Mouse (Mus musculus) heart, embryonic 14.5 days (tissue): ENCODE measurements around the gene Etl4. TPM values are rescaled to one million over a fixed set of nuclear protein-coding genes. Genes with fewer than 3 reads are reported as not detected.

Source experiments
- ATAC-seq: fragments of 200-750 bp; cut with Nextera tagmentation; 2 replicates; pipeline ENCODE4 v1.8.0; 2017; ENCODE audit warnings: low read depth, moderate TSS enrichment; ENCODE audit not compliant: insufficient number of reproducible peaks, insufficient read depth, low FRiP score
- H3K27ac ChIP-seq, 2 experiments: fragments of 200-500 bp in 1 of 2; fragments of 300-500 bp in 1 of 2; sonication (generic) in 1 of 2; replicated peaks in 1 of 2; 2 replicates each; pipeline ENCODE4 v1.5.1; 2012 to 2014; ENCODE audit warnings: low read depth in 2 of 2, low read length in 2 of 2, control low read depth in 1 of 2, mild to moderate bottlenecking in 1 of 2, mixed read lengths in 1 of 2; ENCODE audit not compliant: control insufficient read depth in 1 of 2, insufficient read depth in 1 of 2
- H3K27me3 ChIP-seq: fragments of 300-500 bp; sonication (generic); 2 replicates; pipeline ENCODE4 v1.6.1; 2014; ENCODE audit warnings: mild to moderate bottlenecking, low read length, control low read depth; ENCODE audit not compliant: control insufficient read depth, insufficient read depth
- H3K36me3 ChIP-seq: fragments of 300-500 bp; sonication (generic); 2 replicates; pipeline ENCODE4 v1.6.1; 2014; ENCODE audit warnings: mild to moderate bottlenecking, control low read depth, low read length, mixed read lengths; ENCODE audit not compliant: control insufficient read depth, insufficient read depth
- H3K4me1 ChIP-seq, 2 experiments: fragments of 200-500 bp in 1 of 2; fragments of 300-500 bp in 1 of 2; sonication (generic) in 1 of 2; 2 replicates each; pipeline ENCODE4 v1.6.1; 2012 to 2014; ENCODE audit warnings: low read length in 2 of 2, control low read depth in 1 of 2, mixed read lengths in 1 of 2; ENCODE audit not compliant: control insufficient read depth in 2 of 2, insufficient read depth in 2 of 2
- H3K4me2 ChIP-seq: fragments of 300-500 bp; sonication (generic); 2 replicates; pipeline ENCODE4 v1.6.1; 2014; ENCODE audit warnings: mild to moderate bottlenecking, low read length
- H3K4me3 ChIP-seq, 2 experiments: fragments of 200-500 bp in 1 of 2; fragments of 300-500 bp in 1 of 2; sonication (generic) in 1 of 2; 2 replicates each; pipeline ENCODE4 v1.5.1; 2012 to 2014; ENCODE audit warnings: low read length in 2 of 2, mild to moderate bottlenecking in 2 of 2, control low read depth in 1 of 2, low read depth in 1 of 2, moderate library complexity in 1 of 2; ENCODE audit not compliant: control insufficient read depth in 1 of 2, insufficient read depth in 1 of 2
- H3K9ac ChIP-seq: fragments of 300-500 bp; sonication (generic); 2 replicates; pipeline ENCODE4 v1.6.1; 2014; ENCODE audit warnings: mild to moderate bottlenecking, low read length
- H3K9me3 ChIP-seq: fragments of 300-500 bp; sonication (generic); 2 replicates; pipeline ENCODE4 v1.6.1; 2016; ENCODE audit warnings: low read length, control low read depth; ENCODE audit not compliant: control insufficient read depth
- WGBS: fragments of 180-500 bp; shearing (Covaris S2); extraction: QIAGEN DNeasy Blood & Tissue Kit; methylation state at CpG from one replicate; pipeline ENCODE4 v1.1.7; 2014; 5-methylcytosine and 5-hydroxymethylcytosine counted together
- polyA plus RNA-seq: library from polyadenylated mRNA; unstranded; fragments of >200 nt; fragmentation: Nextera tagmentation; extraction: Ambion mirVana; gene quantifications from 2 replicates; pipeline ENCODE4 v1.2.1, GENCODE M21; 2014

Gene Etl4
- polyA plus RNA-seq, 1 experiment from 2014 or later: 11.3 TPM

DNA sequence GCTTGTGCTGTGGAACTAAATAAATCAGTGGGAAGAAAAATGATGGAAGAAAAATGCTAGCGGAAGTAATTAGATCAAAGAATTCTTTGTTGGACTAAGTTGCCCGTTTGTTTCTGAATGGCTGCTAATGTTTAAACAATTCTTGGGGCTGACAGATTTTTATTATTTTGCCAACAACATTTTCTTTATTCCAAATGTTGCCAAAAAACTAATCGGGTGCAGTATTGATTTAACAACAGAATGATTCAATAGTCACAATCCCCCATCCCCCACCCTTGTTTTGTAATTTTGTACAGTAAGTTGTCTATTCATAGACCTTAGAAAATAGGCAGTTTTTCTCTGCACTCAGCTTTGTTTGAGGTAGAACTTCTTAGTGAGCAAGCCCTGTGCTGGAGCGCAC is 175.2 kb downstream of the Etl4 start:
- H3K36me3 ChIP-seq: no peaks in the 10 kb centered on the region
- no peaks in the 10 kb centered on the region for H3K9me3 ChIP-seq
- WGBS: 82% methylated on average over 4 of the region's 4 CpGs
- H3K4me3 ChIP-seq: no peak overlapping the region
- no peaks in the 10 kb centered on the region for H3K27me3 ChIP-seq
- H3K9ac ChIP-seq: no peak overlapping the region
- no peak overlapping the region for H3K4me2 ChIP-seq
- no peak for ATAC-seq
- H3K27ac ChIP-seq: no peak overlapping the region
- no peaks in the 10 kb centered on the region for H3K4me1 ChIP-seq

DNA sequence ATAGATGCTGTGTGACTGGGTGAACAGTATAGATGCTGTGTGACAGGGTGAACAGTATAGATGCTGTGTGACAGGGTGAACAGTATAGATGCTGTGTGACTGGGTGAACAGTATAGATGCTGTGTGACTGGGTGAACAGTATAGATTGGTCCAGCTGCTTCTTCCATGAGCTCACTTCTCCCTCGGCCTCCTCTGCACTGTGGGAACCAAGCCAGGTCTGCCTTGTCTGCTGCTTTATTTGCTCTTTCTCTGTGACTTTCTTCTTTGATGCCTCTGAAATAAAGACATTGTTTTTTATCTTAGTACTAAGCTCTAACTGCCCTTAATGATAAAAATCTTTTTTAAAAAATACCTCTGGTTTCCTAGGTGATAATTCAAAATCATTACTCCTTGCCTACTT is 195.9 kb downstream of the Etl4 start:
- 67% methylated on average over 1 of the region's 1 CpGs for WGBS
- ATAC-seq: no peak
- Histone ChIP-seq H3K27ac (no peak overlapping the region), H3K9ac (no peak overlapping the region), H3K4me3 (no peak overlapping the region), H3K4me2 (no peak overlapping the region), H3K4me1 (no peaks in the 10 kb centered on the region), H3K27me3 (no peaks in the 10 kb centered on the region), H3K36me3 (no peaks in the 10 kb centered on the region), H3K9me3 (no peaks in the 10 kb centered on the region)

DNA sequence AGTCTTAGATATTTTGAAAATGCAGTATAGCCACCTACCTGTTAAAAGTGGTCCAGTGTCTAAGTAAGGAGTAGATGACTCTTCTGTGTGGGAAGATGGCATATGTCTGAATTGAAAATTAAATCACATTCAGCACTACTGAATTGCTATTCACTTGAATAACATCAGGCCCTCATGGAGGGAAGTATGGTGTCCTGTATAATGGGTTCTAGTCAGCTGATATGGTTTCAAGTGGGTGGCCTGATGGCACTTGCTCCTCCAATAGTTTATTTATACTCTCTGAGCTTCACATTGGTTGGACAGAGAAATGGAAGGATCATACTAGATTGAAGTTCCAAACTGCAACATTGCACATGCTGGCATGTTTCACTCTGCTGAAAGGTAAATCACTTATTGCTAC is 202.1 kb downstream of the Etl4 start:
- Histone ChIP-seq H3K4me1 (no peaks in the 10 kb centered on the region), H3K36me3 (no peaks in the 10 kb centered on the region), H3K4me3 (no peak overlapping the region), H3K9ac (no peak overlapping the region), H3K27me3 (no peaks in the 10 kb centered on the region), H3K27ac (no peak overlapping the region), H3K9me3 (no peaks in the 10 kb centered on the region), H3K4me2 (no peak overlapping the region)
- no peak for ATAC-seq

DNA sequence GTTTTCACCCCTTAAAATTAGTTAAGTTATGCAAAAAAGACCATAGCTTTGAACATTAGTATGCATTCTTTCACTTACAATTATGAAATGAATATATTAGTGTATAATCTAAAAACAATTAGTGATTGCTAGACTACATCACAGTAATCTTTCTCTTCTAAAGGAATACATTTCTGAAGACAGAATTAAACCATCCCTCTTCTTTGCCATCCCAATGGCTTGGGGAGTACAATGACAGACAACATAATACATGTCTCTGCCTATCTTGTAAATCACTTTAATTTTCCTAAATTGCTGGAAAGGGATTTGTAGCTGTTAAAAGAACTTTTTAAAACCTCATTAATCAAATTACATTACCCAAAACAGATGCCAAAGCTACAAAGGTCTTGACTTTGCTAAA is 216.3 kb downstream of the Etl4 start:
- no peak overlapping the region for H3K27ac ChIP-seq
- H3K36me3 ChIP-seq: no peaks in the 10 kb centered on the region
- no peaks in the 10 kb centered on the region for H3K9me3 ChIP-seq
- no peak overlapping the region for H3K9ac ChIP-seq
- 0 out of 4 replicates have a peak, but pooled peaks cover 0 to 2% of the 10 kb centered on the region in 2 experiments for H3K4me1 ChIP-seq
- no peak overlapping the region for H3K4me2 ChIP-seq
- no peak overlapping the region for H3K4me3 ChIP-seq
- no peaks in the 10 kb centered on the region for H3K27me3 ChIP-seq
- no peak for ATAC-seq

DNA sequence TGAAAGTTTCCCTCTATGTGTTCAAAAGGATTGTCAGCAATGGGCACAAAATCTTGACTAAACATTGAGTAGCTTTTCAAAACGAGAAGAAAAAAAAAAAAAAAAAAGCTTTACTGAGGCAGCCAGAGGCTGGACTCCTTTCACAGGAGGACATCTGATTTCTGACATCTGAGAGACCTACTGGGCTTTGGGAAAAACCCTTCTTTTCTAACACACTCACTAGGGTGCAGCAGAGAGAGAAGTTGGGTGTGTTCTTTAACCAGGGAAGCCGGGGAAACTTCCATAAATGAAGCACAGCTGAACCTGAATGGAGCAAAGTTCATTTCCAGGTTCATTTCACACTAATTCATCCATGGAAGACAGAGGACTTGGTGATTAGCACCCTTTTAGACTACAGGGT is 222.2 kb downstream of the Etl4 start:
- no peak overlapping the region for H3K9ac ChIP-seq
- H3K4me2 ChIP-seq: no peak overlapping the region
- H3K9me3 ChIP-seq: no peaks in the 10 kb centered on the region
- peaks cover 2 to 4% of the 10 kb centered on the region in 2 experiments; a peak in 2 of 4 replicates for H3K4me1 ChIP-seq
- no peaks in the 10 kb centered on the region for H3K27me3 ChIP-seq
- H3K36me3 ChIP-seq: no peaks in the 10 kb centered on the region
- no peak overlapping the region for H3K4me3 ChIP-seq
- WGBS: 26% methylated on average over 2 of the region's 2 CpGs
- no peak for ATAC-seq
- H3K27ac ChIP-seq: no peak overlapping the region

DNA sequence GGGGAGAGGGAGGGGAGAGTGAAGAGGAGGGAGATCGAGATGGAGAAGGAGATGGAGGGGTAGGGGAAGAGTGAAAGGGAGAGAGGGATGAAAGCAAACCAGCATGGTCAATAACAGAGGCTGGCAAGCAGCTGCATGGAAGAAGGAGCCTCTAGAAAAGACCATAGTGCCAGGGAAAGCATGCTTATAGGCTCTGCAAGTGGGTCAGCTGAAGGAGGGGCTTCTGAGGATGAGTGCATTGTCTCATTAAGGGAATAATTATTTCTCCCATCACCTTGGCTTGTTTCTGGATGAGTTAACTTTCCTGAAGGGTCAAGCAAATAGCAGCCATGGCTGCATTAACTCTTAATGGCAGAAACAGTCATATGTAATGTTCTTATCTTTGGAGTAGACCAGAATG is 228.8 kb downstream of the Etl4 start:
- H3K36me3 ChIP-seq: no peaks in the 10 kb centered on the region
- no peak overlapping the region for H3K4me2 ChIP-seq
- ATAC-seq: no peak

DNA sequence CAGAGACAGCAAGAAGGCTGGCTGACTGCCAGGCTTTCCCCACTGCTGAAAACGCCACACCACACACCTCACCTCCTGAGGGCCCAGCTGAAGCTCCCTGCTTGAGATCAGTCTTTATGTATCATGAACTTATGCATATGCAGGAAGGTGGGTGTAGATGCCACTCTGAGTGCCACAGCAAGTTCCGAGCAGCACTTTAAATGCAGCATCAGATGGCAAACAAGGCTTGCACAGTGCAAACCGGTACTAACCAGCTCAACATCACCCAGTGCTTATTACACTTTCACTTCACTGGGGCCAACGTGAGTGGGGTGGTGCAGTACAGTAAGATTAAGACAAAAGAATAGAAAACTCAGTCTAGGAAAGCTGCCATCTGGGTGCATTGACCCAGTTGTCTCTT is 235.8 kb downstream of the Etl4 start:
- H3K9ac ChIP-seq: no peak overlapping the region
- H3K27me3 ChIP-seq: no peaks in the 10 kb centered on the region
- no peak overlapping the region for H3K27ac ChIP-seq
- no peaks in the 10 kb centered on the region for H3K4me1 ChIP-seq
- H3K9me3 ChIP-seq: no peaks in the 10 kb centered on the region
- no peak overlapping the region for H3K4me3 ChIP-seq
- no peak for ATAC-seq
- H3K36me3 ChIP-seq: no peaks in the 10 kb centered on the region
- no peak overlapping the region for H3K4me2 ChIP-seq
- 59% methylated on average over 4 of the region's 4 CpGs for WGBS

More for the DNA sequence above, 228.8 kb downstream of the Etl4 start:
- 57% methylated on average over 1 of the region's 1 CpGs for WGBS
- no peak overlapping the region for H3K27ac ChIP-seq
- H3K27me3 ChIP-seq: no peaks in the 10 kb centered on the region
- H3K4me1 ChIP-seq: no peaks in the 10 kb centered on the region
- H3K4me3 ChIP-seq: no peak overlapping the region
- H3K9me3 ChIP-seq: no peaks in the 10 kb centered on the region
- H3K9ac ChIP-seq: no peak overlapping the region

DNA sequence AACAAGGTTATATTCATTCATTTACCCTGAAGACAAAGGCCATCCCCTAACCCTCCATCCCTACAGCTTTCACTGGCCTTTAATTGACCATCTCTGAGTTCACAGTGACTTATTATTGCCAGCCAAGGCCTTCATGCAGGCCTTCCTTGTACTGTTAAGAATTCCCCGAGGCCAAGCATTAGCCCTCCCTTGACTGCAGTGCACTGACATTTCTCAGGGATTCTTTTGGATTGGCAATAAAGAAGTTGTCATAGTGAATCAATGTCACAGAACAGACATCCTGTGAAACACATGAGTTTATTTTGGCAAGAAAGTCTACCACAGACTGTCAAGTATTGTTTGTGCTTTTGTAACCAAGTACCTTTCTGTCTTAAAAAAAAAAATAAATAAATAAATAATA is 257.5 kb downstream of the Etl4 start:
- peaks cover 2 to 3% of the 10 kb centered on the region in 2 experiments; a peak in 1 of 4 replicates for H3K4me1 ChIP-seq
- no peaks in the 10 kb centered on the region for H3K27me3 ChIP-seq
- no peak overlapping the region for H3K27ac ChIP-seq
- no peak overlapping the region for H3K9ac ChIP-seq
- H3K4me3 ChIP-seq: no peak overlapping the region
- no peaks in the 10 kb centered on the region for H3K36me3 ChIP-seq
- no peaks in the 10 kb centered on the region for H3K9me3 ChIP-seq
- ATAC-seq: no peak
- 76% methylated on average over 1 of the region's 1 CpGs for WGBS
- no peak overlapping the region for H3K4me2 ChIP-seq
